Mouse (Mus musculus): ENCODE measurements around the gene Ucma.

- no peak for TF ChIP-seq CTCF (IDR thresholded peaks at IDR 0.05; ENCODE audit: control insufficient read depth, insufficient read depth, low read length)
- no peak for TF ChIP-seq POLR2A (IDR thresholded peaks at IDR 0.05; ENCODE audit: borderline replicate concordance, control insufficient read depth, low read depth, low read length)
Measured at GRCm38 (mm10) chr2:5028047-5028446, 52.1 kb downstream of the Ucma start.

All from bone marrow, adult 2 months (tissue).